Mouse (Mus musculus) kidney, embryonic 14.5 days (tissue): ENCODE data around the gene Cryba2. TPM values are rescaled to one million over a fixed set of nuclear protein-coding genes. Genes with fewer than 3 reads are reported as not detected.

Experiments used
- microRNA counts: library from miRNA; unstranded; fragments of <30 nt; microRNA quantifications from one replicate; lab custom pipeline; 2017
- microRNA-seq: library from miRNA; unstranded; fragments of <30 nt; microRNA quantifications from one replicate; pipeline ENCODE4, GENCODE M21; 2016
- polyA plus RNA-seq: library from polyadenylated mRNA; unstranded; fragments of >200 nt; fragmentation: Nextera tagmentation; extraction: Ambion mirVana; gene quantifications from 2 replicates; pipeline ENCODE4 v1.2.1, GENCODE M21; 2014

Cryba2 gene
- polyA plus RNA-seq, 1 experiment from 2014 or later, result not detected

MicroRNAs encoded within 50 kb of the gene (microRNA counts, 519-probe panel; counts per million panel counts)
- microRNA mmu-miR-375 (lab: Ali Mortazavi, UCI), result 4,977 counts per million, percentile 41 among the panel's probes with 10 or more counts

Small RNAs within 50 kb of the gene (microRNA-seq; reads per million reads assigned to microRNA genes)
- 859 reads per million, percentile 77 among the genes with 10 or more reads in this experiment for gene Mir375

Other genes starting within 250 kb of the Cryba2 start
- 13.4 and 26.1 TPM in 2 replicates for gene Ttll4, start 231.4 kb downstream of the Cryba2 start, polyA plus RNA-seq
- gene Cyp27a1, start 179.6 kb downstream of the Cryba2 start, polyA plus RNA-seq, result 6.3 and 8.1 TPM in 2 replicates
- 0.13 and 0.15 TPM in 2 replicates for gene Prkag3, start 143.9 kb downstream of the Cryba2 start, polyA plus RNA-seq
- 3.1 and 3.4 TPM in 2 replicates for gene Wnt6, start 121.3 kb downstream of the Cryba2 start, polyA plus RNA-seq
- gene Wnt10a, start 101.6 kb downstream of the Cryba2 start, polyA plus RNA-seq, result 0.70 and 0.91 TPM in 2 replicates
- 0.07 TPM in 1 of 2 replicates, not detected in the other for gene Cdk5r2, start 38.2 kb downstream of the Cryba2 start, polyA plus RNA-seq
- 0.47 and 2.1 TPM in 2 replicates for gene Fev, start 7.7 kb downstream of the Cryba2 start, polyA plus RNA-seq
- gene Cfap65, start 42.5 kb upstream of the Cryba2 start, polyA plus RNA-seq, result not detected in 2 replicates
- 0.43 and 0.84 TPM in 2 replicates for gene Ihh, start 58.5 kb upstream of the Cryba2 start, polyA plus RNA-seq
- 9.7 and 10.7 TPM in 2 replicates for gene Nhej1, start 232.1 kb upstream of the Cryba2 start, polyA plus RNA-seq
- 0.84 and 2.4 TPM in 2 replicates for gene Slc23a3, start 240.7 kb upstream of the Cryba2 start, polyA plus RNA-seq
- gene Cnppd1, start 249.6 kb upstream of the Cryba2 start, polyA plus RNA-seq, result 25.8 and 35.7 TPM in 2 replicates
- 36.6 and 56.0 TPM in 2 replicates for gene Retreg2, start 249.6 kb upstream of the Cryba2 start, polyA plus RNA-seq